Mouse (Mus musculus): Measurements from ENCODE around the gene Zfp961. TPM values are rescaled to one million over a fixed set of nuclear protein-coding genes. Genes with fewer than 3 reads are reported as not detected.

Zfp961 gene
- polyA plus RNA-seq, 1 experiment from 2014 or later: 16.0 TPM

- H3K27ac ChIP-seq: no peak overlapping the region
- H3K9ac ChIP-seq: no peak overlapping the region
- H3K4me2 ChIP-seq (replicated peaks): no peak overlapping the region
- H3K27me3 ChIP-seq (replicated peaks): no peaks in the 10 kb centered on the region
- no peak for ATAC-seq (ENCODE audit: low FRiP score, low read depth)
- H3K9me3 ChIP-seq: no peaks in the 10 kb centered on the region
- no peaks in the 10 kb centered on the region for H3K4me1 ChIP-seq
- no peak overlapping the region for H3K4me3 ChIP-seq
- H3K36me3 ChIP-seq: no peaks in the 10 kb centered on the region
- 62% methylated on average over 1 of the region's 1 CpGs for WGBS
These were observed 91.7 kb downstream of the Zfp961 start for GRCm38 (mm10) chr8:72042493-72042892.

Other genes with a start within 250 kb of the Zfp961 start
- 0.54 and 0.67 TPM in 2 replicates for gene B3gnt3, start 249.2 kb upstream of the Zfp961 start, polyA plus RNA-seq (2016; fragmentation: Nextera tagmentation; extraction: Ambion mirVana)
- gene Fcho1, start 225.3 kb upstream of the Zfp961 start, polyA plus RNA-seq (2016; fragmentation: Nextera tagmentation; extraction: Ambion mirVana): 34.4 and 38.4 TPM in 2 replicates
- gene Zfp709, start 69.0 kb upstream of the Zfp961 start, polyA plus RNA-seq (2016; fragmentation: Nextera tagmentation; extraction: Ambion mirVana): 6.0 TPM in 2 replicates
- gene Zfp882, start 42.4 kb upstream of the Zfp961 start, polyA plus RNA-seq (2016; fragmentation: Nextera tagmentation; extraction: Ambion mirVana): 11.3 and 12.4 TPM in 2 replicates
- 30.6 and 33.8 TPM in 2 replicates for gene Zfp617, start 42.4 kb upstream of the Zfp961 start, polyA plus RNA-seq (2016; fragmentation: Nextera tagmentation; extraction: Ambion mirVana)
- gene Cyp4f18, start 58.6 kb downstream of the Zfp961 start, polyA plus RNA-seq (2016; fragmentation: Nextera tagmentation; extraction: Ambion mirVana): 0.73 and 0.77 TPM in 2 replicates
- not detected in 2 replicates for gene Olfr372, start 90.2 kb downstream of the Zfp961 start, polyA plus RNA-seq (2016; fragmentation: Nextera tagmentation; extraction: Ambion mirVana)
- gene Olfr373, start 132.1 kb downstream of the Zfp961 start, polyA plus RNA-seq (2016; fragmentation: Nextera tagmentation; extraction: Ambion mirVana): not detected in 2 replicates
- 0.15 TPM in 1 of 2 replicates, not detected in the other for gene Olfr374, start 156.0 kb downstream of the Zfp961 start, polyA plus RNA-seq (2016; fragmentation: Nextera tagmentation; extraction: Ambion mirVana)
- gene Tpm4, start 183.9 kb downstream of the Zfp961 start, polyA plus RNA-seq (2016; fragmentation: Nextera tagmentation; extraction: Ambion mirVana): 377 and 417 TPM in 2 replicates
- gene Rab8a, start 210.2 kb downstream of the Zfp961 start, polyA plus RNA-seq (2016; fragmentation: Nextera tagmentation; extraction: Ambion mirVana): 113 and 114 TPM in 2 replicates
- gene Hsh2d, start 238.6 kb downstream of the Zfp961 start, polyA plus RNA-seq (2016; fragmentation: Nextera tagmentation; extraction: Ambion mirVana): 0.22 TPM in 1 of 2 replicates, not detected in the other